Mouse (Mus musculus): ENCODE measurements around the gene Sun2. TPM values are rescaled to one million over a fixed set of nuclear protein-coding genes. Genes with fewer than 3 reads are reported as not detected.

Sun2 gene
- polyA plus RNA-seq, 1 experiment from 2014 or later, result 4.5 TPM

DNA sequence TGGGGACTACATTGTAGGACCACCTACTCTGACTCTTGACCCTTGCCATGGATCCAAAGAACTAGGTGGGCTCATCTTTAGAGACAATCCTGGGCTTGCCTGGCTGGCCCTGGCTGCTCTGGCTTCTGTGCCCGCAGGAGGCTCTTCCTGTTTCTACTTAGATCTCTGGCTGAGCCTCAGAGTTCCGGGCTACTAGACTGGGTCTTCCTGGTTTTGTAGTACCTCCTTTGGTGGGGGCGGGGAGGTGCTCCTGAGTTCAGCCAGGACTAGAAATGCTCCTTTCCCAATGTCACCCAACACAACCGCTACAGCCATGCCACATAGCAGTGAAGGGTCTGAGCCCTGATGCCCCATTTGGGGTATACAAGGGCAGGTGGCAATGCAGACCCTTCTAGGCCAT lies 21.5 kb downstream of the Sun2 start:
- H3K27ac ChIP-seq (ENCODE audit: poor library complexity, severe bottlenecking), result no peak overlapping the region
- whole genome bisulfite sequencing, result 80% methylated on average over 4 of the region's 4 CpGs
- no peaks in the 10 kb centered on the region for H3K4me1 ChIP-seq (replicated peaks)
- no peak overlapping the region for H3K9ac ChIP-seq
- no peak overlapping the region for H3K4me3 ChIP-seq
- no peaks in the 10 kb centered on the region for H3K27me3 ChIP-seq (replicated peaks)
- H3K4me2 ChIP-seq, result no peak overlapping the region
- peaks cover 74% of the 10 kb centered on the region for H3K36me3 ChIP-seq
- no peak for ATAC-seq (ENCODE audit: insufficient number of reproducible peaks, low FRiP score)
- no peaks in the 10 kb centered on the region for H3K9me3 ChIP-seq (replicated peaks)

DNA sequence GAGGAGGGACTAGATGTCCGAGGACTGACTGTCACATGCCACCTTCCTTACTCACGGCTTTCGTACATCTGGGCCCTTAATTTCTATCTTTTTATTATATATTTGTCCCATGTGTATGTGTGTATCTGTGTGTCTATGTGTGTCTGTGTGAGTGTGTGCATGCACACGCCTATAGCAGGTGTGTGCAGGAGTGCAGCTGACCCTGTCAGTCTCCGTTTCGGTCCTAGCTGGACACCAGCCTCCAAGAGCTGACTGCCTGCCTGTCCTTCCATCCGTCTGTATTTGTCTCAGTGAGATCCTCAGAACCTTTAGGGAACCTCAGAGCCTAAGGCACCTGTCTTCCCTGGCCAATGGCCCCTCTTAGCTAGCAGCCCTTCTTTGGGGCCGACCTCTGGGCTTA lies 22.1 kb downstream of the Sun2 start:
- H3K9me3 ChIP-seq (replicated peaks), result no peaks in the 10 kb centered on the region
- H3K4me3 ChIP-seq, result no peak overlapping the region
- no peaks in the 10 kb centered on the region for H3K27me3 ChIP-seq (replicated peaks)
- WGBS, result 87% methylated on average over 8 of the region's 8 CpGs
- no peak overlapping the region for H3K27ac ChIP-seq (ENCODE audit: poor library complexity, severe bottlenecking)
- H3K4me2 ChIP-seq, result no peak overlapping the region
- H3K36me3 ChIP-seq, result peaks cover 74% of the 10 kb centered on the region
- no peak overlapping the region for H3K9ac ChIP-seq
- ATAC-seq (ENCODE audit: insufficient number of reproducible peaks, low FRiP score), result no peak
- no peaks in the 10 kb centered on the region for H3K4me1 ChIP-seq (replicated peaks)

DNA sequence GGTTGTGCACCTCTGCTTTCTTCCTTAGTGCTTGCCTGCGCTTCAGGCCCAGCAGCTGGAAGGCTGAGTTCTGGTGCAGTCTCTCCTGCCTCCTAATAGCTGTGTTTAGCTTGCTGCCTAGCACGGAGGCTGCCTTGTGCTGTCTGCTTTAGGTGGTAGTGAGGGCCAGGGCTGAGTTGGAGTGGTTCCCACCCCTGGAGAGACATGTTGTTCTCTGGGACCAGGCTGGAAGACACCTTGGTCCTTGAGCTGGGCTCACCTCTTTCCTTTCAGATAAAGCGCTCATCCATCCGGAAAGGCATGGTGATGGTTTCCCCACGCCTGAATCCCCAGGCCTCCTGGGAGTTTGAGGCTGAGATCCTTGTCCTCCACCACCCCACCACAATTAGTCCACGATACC lies 25.6 kb downstream of the Sun2 start:
- Histone ChIP-seq H3K9me3 (replicated peaks) (no peaks in the 10 kb centered on the region), H3K27ac (ENCODE audit: poor library complexity, severe bottlenecking) (no peak overlapping the region), H3K4me3 (no peak overlapping the region), H3K9ac (no peak overlapping the region), H3K27me3 (replicated peaks) (no peaks in the 10 kb centered on the region), H3K36me3 (peaks cover 91% of the 10 kb centered on the region), H3K4me2 (no peak overlapping the region), H3K4me1 (replicated peaks) (no peaks in the 10 kb centered on the region)
- WGBS, result 88% methylated on average over 6 of the region's 6 CpGs
- no peak for ATAC-seq (ENCODE audit: insufficient number of reproducible peaks, low FRiP score)

DNA sequence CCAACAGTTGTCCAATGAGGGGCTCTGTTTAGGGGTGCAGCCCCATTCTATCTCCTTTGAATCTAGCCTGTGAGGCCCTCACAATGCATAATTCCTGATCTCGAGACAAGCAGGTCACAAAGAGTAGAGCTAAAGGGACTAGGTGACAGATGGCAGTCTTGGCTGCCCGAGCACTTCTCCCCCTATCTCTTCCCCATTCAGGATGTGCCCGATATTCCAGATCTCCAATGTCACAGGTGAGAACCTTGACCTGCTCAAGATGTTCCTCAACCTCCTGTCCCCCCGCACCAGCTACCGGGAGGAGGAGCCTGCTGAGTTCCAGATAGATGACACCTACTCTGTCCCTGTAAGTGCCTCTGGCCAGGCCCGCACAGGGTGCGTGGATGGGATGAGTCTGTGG lies 26.7 kb downstream of the Sun2 start:
- ATAC-seq (ENCODE audit: insufficient number of reproducible peaks, low FRiP score), result no peak
- Histone ChIP-seq H3K27me3 (replicated peaks) (no peaks in the 10 kb centered on the region), H3K4me2 (no peak overlapping the region), H3K27ac (ENCODE audit: poor library complexity, severe bottlenecking) (no peak overlapping the region), H3K36me3 (peaks cover 96% of the 10 kb centered on the region), H3K9ac (no peak overlapping the region), H3K9me3 (replicated peaks) (no peaks in the 10 kb centered on the region), H3K4me1 (replicated peaks) (no peaks in the 10 kb centered on the region), H3K4me3 (no peak overlapping the region)
- 91% methylated on average over 7 of the region's 7 CpGs for WGBS

DNA sequence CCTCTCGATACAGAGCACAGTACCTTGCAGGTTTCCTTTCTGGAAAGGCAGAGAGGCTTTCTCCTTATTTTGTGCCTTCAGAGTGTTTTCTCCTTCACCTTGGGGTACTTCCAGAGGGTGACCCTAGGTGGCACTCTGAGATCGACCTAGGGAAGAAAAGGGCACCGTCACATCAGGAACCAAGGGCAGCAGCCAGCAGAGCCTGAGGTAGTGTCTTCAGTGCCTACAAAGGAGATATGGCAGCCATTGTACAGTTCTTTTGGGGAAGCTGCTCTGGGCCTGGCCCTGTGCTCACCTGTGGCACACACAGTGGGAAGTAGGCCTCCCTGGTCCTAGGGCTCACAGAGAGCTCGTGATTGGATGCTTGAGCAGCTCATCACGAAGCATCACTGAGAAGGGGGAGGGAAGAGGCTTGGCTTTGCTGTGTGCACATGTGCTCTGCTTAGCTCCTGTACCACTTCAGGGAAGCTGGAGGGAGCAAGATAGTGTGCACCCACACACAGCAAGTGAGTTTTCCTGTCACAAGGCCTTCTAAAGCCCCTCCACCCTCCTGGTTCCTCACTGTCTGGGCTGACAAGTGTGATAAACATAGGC lies 34.0 kb downstream of the Sun2 start:
- H3K36me3 ChIP-seq, result peaks cover 66% of the 10 kb centered on the region
- H3K4me1 ChIP-seq (replicated peaks), result 0 out of 2 replicates have a peak, but pooled peaks cover 3% of the 10 kb centered on the region
- no peaks in the 10 kb centered on the region for H3K27me3 ChIP-seq (replicated peaks)
- no peak for ATAC-seq (ENCODE audit: insufficient number of reproducible peaks, low FRiP score)
- H3K9me3 ChIP-seq (replicated peaks), result no peaks in the 10 kb centered on the region
- H3K9ac ChIP-seq, result no peak overlapping the region
- 94% methylated on average over 5 of the region's 5 CpGs for whole genome bisulfite sequencing
- no peak overlapping the region for H3K27ac ChIP-seq (ENCODE audit: poor library complexity, severe bottlenecking)
- H3K4me2 ChIP-seq, result no peak overlapping the region
- H3K4me3 ChIP-seq, result no peak overlapping the region

DNA sequence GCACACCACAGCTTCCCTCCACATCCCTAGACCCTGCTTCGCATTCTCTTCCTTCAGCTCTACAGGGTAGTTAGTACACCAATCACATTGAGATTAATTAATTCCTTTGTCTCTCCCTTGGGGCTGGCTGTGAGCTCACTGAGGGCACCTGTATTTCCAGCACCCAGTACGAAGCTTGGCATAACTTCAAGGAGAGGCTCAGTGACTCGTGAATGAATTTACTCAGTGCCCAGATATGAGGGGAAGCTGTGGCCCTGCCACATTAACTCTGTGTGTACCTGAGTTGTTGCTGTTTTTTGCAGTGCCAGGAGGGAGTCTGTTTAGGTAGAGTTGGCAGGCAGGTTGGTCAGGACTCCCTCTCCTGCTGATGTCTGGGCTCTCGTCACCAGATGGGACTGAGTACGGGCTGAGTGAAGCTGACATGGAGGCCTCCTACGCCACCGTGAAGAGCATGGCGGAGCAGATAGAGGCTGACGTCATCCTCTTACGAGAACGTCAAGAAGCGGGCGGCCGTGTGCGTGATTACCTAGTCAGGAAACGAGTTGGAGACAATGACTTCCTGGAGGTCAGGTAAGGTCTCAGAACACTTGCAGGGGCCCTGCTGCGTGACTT lies 35.6 kb downstream of the Sun2 start:
- H3K4me1 ChIP-seq (replicated peaks), result 0 out of 2 replicates have a peak, but pooled peaks cover 3% of the 10 kb centered on the region
- no peak overlapping the region for H3K4me3 ChIP-seq
- H3K36me3 ChIP-seq, result peaks cover 50% of the 10 kb centered on the region
- H3K9me3 ChIP-seq (replicated peaks), result no peaks in the 10 kb centered on the region
- no peak overlapping the region for H3K27ac ChIP-seq (ENCODE audit: poor library complexity, severe bottlenecking)
- WGBS, result 74% methylated on average over 17 of the region's 17 CpGs
- no peak for ATAC-seq (ENCODE audit: insufficient number of reproducible peaks, low FRiP score)
- no peak overlapping the region for H3K9ac ChIP-seq
- H3K27me3 ChIP-seq (replicated peaks), result no peaks in the 10 kb centered on the region
- H3K4me2 ChIP-seq, result no peak overlapping the region

DNA sequence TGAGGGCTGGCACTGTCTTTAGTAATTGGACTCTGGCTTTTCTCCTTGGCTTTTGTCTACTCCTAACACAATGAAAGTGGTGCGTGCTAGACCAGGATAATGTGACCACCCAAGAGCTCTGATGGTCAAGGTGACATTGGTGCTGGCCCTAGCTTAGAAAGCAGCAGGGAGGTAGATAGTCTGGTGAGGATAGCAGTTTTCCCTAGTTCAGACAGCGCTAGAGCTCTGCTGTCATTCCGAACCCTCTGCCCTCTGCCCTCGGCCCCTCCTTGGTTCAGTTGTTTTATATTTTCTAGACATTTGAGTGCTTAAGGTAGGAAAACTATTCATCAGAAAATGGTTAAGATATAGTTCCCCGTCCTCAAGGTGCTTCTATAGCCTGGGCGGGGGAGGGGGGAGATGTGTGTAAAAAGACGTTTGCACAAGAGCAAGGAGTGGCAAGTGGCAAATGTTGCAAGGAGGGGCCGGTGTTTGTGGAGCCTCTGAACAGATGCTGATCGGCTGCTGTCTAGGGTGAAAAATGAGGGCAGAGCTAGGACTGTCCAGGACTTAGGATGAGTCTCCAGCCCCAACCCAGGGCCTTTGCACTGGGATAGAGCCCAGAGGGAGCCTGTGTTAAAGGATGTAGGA lies 44.7 kb downstream of the Sun2 start:
- H3K27ac ChIP-seq (ENCODE audit: poor library complexity, severe bottlenecking), result no peak overlapping the region
- no peak overlapping the region for H3K4me3 ChIP-seq
- H3K9me3 ChIP-seq (replicated peaks), result no peaks in the 10 kb centered on the region
- WGBS, result 80% methylated on average over 9 of the region's 9 CpGs
- H3K4me1 ChIP-seq (replicated peaks), result peaks cover 35% of the 10 kb centered on the region
- H3K4me2 ChIP-seq, result no peak overlapping the region
- peaks cover 18% of the 10 kb centered on the region for H3K36me3 ChIP-seq
- no peaks in the 10 kb centered on the region for H3K27me3 ChIP-seq (replicated peaks)
- ATAC-seq (ENCODE audit: insufficient number of reproducible peaks, low FRiP score), result no peak
- no peak overlapping the region for H3K9ac ChIP-seq

DNA sequence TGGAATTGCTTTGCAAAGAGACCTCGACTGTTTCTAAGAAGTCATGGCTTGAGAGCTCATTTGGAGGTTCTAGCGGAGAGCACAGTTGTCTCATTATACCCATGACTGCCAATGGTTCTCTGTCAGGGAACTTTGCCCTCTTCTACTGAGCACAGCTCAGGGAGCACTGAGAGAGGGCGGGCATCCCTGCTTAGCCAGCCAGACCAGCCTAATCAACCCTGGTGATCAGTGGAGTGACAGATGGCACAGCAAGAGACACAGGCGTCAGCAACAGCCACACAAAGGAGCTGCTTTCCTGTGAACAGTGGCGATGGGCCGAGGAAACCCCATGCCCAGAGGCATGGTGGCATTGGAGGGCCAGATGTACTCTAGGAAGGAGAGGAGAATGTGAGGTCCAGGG lies 45.3 kb downstream of the Sun2 start:
- peaks cover 18% of the 10 kb centered on the region for H3K36me3 ChIP-seq
- no peak overlapping the region for H3K4me3 ChIP-seq
- WGBS, result 81% methylated on average over 6 of the region's 6 CpGs
- H3K9ac ChIP-seq, result no peak overlapping the region
- no peaks in the 10 kb centered on the region for H3K27me3 ChIP-seq (replicated peaks)
- no peak overlapping the region for H3K4me2 ChIP-seq
- ATAC-seq (ENCODE audit: insufficient number of reproducible peaks, low FRiP score), result no peak
- H3K9me3 ChIP-seq (replicated peaks), result no peaks in the 10 kb centered on the region
- peaks cover 35% of the 10 kb centered on the region for H3K4me1 ChIP-seq (replicated peaks)
- H3K27ac ChIP-seq (ENCODE audit: poor library complexity, severe bottlenecking), result no peak overlapping the region

DNA sequence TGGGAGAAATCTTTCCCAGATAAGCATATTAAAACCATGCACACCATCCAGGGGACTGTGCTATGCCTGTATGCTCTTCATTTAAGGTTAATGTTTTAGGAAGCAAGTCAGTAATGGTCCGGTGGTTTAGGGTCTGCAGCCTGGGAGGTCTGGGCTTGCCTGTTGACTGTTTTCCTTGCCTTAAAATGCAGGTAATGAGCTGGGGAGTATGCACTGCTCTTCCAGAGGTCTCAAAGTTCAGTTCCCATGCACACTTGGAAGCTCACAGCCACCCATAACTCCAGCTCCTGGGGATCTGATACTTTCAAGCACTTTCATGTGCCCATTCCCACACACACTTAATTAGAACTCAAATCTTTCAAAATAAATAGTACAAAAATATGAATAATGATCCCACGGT lies 45.8 kb downstream of the Sun2 start:
- no peak for ATAC-seq (ENCODE audit: insufficient number of reproducible peaks, low FRiP score)
- Histone ChIP-seq H3K4me2 (no peak overlapping the region), H3K36me3 (peaks cover 18% of the 10 kb centered on the region), H3K9ac (no peak overlapping the region), H3K4me3 (no peak overlapping the region), H3K27ac (ENCODE audit: poor library complexity, severe bottlenecking) (no peak overlapping the region), H3K4me1 (replicated peaks) (peaks cover 40% of the 10 kb centered on the region), H3K9me3 (replicated peaks) (no peaks in the 10 kb centered on the region), H3K27me3 (replicated peaks) (no peaks in the 10 kb centered on the region)
- WGBS, result 92% methylated on average over 2 of the region's 2 CpGs

DNA sequence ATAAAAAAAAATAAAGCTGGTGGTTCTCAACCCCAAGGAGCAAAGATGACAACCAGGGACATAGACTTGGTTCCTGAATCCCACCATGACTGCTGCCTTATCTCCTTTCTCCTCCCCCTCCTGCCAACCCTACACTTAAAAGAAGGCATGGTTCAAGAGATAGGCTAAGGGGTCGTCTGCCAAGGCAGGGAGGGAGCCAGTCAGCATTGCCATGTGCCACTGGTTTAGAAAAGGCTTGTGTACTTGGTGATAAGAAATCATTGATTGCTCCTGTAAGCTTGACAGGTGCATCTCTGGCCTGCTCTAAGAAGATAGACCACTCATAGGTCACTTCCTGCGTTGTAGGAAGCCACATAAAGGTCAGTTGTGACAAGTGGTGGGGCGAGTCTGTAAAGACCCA lies 46.8 kb downstream of the Sun2 start:
- H3K9ac ChIP-seq, result no peak overlapping the region
- H3K4me3 ChIP-seq, result no peak overlapping the region
- H3K27ac ChIP-seq (ENCODE audit: poor library complexity, severe bottlenecking), result no peak overlapping the region
- ATAC-seq (ENCODE audit: insufficient number of reproducible peaks, low FRiP score), result no peak
- no peaks in the 10 kb centered on the region for H3K9me3 ChIP-seq (replicated peaks)
- WGBS, result 37% methylated on average over 3 of the region's 3 CpGs
- no peaks in the 10 kb centered on the region for H3K27me3 ChIP-seq (replicated peaks)
- no peak overlapping the region for H3K4me2 ChIP-seq
- H3K4me1 ChIP-seq (replicated peaks), result peaks cover 43% of the 10 kb centered on the region
- H3K36me3 ChIP-seq, result peaks cover 18% of the 10 kb centered on the region

DNA sequence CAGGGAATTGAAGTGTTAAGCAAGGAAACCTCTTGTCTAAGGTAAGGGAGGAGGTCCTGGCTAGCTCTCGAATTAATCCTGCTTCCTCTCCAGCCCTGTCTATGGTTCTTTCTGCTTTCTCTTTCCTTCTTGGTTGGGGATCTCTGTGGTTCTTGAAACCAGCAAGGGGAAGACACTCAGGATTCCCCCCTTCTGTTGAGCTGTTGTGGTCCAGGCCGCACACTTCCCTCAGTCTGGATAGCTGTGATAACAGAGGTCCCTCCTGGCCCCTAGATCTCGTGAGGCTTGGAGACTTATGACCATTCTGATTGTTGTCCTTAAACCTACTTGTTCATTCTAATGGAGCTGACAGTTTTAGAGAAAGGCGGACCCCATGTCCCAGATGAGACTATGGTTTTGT lies 47.8 kb downstream of the Sun2 start:
- peak overlapping the region; percentile 31 for H3K4me2 ChIP-seq
- no peak overlapping the region for H3K27ac ChIP-seq (ENCODE audit: poor library complexity, severe bottlenecking)
- 66% methylated on average over 4 of the region's 4 CpGs for WGBS
- H3K4me1 ChIP-seq (replicated peaks), result peaks cover 48% of the 10 kb centered on the region
- H3K9me3 ChIP-seq (replicated peaks), result no peaks in the 10 kb centered on the region
- no peaks in the 10 kb centered on the region for H3K27me3 ChIP-seq (replicated peaks)
- ATAC-seq (ENCODE audit: insufficient number of reproducible peaks, low FRiP score), result no peak
- no peak overlapping the region for H3K4me3 ChIP-seq
- no peak overlapping the region for H3K9ac ChIP-seq
- H3K36me3 ChIP-seq, result peaks cover 17% of the 10 kb centered on the region
